Mouse (Mus musculus) spleen, embryonic (tissue): ENCODE results near the gene Utf1.

ENCODE experiments used
- CTCF ChIA-PET: fragments of 350-600 bp; sonication (Branson Sonifier 250); formaldehyde crosslinking; loops from one replicate; lab custom pipeline; 2022; lab: Charles Lee

Utf1 gene

DNA sequence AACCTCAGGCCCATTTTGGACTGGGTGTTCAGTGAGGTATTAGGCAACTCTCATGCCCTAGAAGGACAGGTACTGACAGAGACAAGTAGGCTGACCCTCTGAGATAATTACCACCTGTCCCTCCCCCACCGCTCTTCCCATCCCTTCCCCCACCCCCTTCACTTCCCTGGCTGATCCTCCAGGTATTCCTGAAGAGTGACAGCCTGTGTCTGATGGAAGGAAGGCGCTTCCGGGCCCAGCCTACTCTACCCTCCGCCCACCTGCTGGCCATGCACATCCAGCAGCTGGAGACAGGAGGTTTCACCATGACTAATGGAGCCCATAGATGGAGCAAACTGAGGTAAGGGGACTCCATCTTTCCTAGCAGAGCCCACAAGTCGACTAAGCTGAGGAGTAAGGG is 5.8 kb upstream of the Utf1 start:
- CTCF ChIA-PET, result no interaction called here

DNA sequence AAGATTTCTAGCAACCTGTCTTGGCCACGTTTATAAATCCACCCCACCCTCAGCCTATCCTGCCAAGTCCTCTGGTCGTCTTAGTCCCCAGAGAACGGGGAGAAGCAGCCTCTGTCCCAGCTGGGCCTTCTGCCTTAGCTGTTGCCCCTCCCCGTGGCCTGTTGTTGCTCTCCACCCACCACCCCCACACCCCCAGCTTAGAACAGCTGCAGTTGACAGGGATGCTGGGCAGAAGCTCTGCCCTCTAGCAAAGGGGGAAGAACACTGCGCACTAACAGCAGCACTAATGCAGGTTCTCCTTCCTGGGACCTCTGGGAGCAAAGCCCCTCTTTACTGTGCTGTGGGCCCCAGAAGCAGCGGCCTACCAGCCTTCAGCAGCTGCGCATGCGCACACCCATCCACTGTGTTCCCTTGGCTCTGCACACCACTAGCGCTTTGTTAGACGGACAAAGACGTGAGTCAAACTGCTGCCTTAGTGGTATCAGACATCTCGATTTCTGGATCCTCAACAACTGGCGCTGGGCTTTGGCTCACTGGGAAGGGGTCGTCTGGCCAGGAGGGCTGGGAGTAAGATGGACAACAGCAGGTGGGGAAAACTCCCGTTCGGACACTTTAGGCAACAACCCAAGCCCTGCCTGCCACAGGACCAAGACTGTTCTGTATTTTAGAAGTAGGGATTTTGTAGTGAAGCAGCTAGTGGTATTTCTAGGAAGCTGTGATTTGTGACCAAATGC is 2.9 kb upstream of the Utf1 start:
- CTCF ChIA-PET, result interaction anchor here (0.5 kb wide), 1 partner anchor 26 kb away, joined by 3 read pairs; no protein-coding TSS in a partner anchor

DNA sequence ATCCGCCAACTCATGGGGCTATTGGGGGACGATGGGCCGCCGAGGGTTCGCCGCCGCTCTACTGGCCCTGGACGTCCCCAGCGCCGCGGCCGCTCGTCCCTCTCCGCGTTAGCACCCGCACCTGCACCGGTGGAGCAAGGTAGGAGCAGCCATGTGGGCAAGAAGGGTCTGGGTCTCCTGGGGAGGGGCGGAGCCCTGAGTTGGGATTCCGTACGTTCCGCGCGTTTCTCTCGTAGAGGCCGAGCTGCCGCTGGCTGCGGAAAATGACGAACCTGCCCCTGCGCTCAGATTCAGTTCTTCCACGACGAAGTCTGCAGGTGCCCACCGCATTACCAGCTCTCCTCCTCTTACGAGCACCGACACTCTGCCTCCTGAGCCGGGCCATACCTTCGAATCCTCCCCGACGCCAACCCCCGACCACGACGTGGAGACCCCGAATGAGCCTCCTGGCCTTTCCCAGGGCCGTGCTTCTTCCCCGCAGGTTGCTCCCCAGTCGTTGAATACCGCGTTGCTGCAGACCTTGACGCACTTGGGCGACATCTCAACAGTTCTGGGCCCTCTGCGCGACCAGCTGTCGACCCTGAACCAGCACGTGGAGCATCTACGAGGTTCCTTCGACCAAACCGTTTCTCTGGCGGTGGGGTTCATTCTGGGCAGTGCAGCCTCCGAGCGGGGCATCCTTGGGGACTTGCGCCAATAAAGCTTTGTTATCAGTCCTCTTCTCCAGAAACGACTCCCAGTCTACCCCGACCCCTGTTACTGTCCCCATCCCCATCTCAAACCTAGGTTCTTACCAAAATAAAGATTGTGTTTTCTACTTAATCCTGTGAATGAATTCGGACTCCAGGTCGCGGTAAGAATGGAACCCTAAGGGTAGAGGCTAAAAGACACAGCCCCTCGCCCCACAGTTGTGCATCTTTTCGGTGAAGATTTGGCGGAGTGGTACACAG is 977 bp downstream of the Utf1 start:
- CTCF ChIA-PET, result no interaction called here

DNA sequence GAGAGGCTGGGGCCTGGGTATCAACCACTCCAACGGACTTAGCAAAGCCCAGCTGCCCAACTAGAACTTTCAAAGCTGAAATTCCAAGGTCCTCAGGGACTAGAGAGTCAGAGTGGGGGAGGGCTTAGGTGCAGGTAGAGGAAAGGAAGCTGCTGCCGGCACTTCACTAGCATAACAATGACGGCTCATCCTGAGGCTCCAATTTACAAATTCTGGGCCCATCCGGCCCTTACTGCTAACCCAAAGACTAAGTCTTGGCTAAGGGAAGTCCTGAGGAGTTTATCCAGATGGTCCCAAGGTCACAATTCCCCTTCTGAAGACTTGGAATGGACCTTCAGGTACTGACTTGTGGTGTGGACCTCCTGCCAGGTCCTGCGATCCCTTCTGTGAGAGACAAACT is 1.9 kb downstream of the Utf1 start:
- CTCF ChIA-PET, result interaction anchor here (0.6 kb wide), 1 partner anchor 72 kb away, joined by 3 read pairs; no protein-coding TSS in a partner anchor

DNA sequence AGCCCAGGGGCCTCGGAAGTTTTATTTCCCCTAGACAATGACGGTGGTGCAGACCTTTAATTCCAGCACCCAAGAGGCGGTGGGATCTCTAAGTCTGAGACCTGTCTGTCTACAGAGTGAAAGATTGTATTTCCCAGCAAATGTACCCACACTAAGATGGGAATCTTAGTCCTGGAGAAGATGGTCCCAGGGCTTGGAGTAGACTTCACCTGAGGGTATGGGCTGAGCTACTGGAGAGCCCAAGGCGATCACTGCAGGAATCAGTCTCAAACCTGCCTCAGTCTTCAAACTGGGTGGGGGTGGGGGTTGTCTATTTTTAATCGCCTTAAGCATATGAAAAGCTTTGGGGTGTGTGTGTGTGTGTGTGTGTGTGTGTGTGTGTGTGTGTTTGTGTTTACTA is 2.4 kb downstream of the Utf1 start:
- CTCF ChIA-PET, result interaction anchor here (0.6 kb wide), 1 partner anchor 72 kb away, joined by 3 read pairs; no protein-coding TSS in a partner anchor

DNA sequence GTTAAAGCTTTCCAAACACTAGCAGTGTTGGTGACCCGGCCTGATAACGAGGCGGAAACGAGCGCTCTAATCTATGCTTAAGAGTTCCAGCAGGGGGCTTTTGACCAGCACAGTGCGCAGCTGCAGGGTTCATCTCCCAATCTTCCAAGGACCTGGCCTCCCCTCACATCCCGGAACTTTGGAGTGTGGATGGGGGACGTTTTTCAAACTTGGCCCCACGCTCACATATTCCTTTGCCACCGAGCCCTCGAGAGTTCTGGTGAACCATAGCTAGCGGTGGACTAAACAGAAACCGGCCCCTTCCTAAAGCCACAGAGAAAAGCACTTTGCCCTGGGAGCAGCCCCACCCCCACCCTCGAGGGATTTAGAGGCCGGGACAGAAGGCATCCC is 6.3 kb downstream of the Utf1 start:
- CTCF ChIA-PET, result no interaction called here

DNA sequence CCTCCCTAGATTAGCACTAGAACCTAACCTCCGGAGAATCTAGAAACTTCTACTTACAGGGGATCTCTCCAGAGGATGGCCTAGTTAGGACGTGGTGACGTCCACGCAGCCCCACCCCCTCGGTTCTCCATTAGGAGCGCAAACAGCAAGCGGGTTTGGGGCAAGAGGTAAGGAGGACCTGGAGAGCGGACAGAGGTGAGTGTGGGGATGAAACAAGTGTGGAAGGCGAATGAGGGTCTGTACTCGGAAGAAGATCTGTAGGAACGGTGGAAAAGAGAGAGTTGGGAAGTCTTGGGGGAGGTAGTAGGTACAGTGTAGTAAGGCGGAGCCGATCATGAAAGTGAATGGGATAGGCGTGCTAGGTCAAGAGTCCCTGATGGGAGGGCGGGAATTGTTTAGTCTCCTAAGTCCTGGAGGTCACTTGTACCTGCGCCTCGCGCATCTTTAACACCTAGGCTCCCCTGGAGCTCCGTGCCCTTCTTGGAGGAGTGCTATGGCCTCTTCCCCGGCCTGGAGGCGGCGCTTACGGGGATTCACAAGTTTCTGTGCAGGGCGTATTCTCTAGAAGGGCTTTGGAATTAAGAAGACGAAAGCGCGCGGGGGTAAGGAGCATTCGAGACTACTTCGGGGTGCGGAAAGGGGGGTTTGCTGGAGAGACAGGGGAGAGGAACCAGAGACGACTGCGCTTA is 6.8 kb downstream of the Utf1 start:
- CTCF ChIA-PET, result no interaction called here

DNA sequence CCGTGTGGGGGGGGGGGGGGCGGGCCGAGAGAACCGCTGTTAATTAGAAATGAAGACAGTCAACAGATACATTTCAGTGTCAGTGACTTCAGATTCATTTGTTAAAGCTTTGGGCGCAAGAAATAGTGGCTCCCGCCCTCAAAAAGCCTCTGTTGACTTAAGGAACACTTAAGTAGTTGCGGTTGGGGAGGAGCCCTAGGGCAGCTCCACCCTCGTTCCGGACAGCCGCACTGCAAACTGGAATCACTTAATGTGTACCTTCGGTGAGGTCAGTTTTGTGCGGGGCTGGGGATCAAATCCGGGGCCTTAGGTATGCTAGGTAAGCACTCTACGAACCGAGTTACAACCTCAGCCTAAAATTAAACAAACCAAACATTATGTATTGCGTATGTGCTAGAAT is 7.5 kb downstream of the Utf1 start:
- CTCF ChIA-PET, result interaction anchor here (0.6 to 0.7 kb wide), 2 partner anchors 20 to 48 kb away, joined by 6 read pairs; no protein-coding TSS in a partner anchor

DNA sequence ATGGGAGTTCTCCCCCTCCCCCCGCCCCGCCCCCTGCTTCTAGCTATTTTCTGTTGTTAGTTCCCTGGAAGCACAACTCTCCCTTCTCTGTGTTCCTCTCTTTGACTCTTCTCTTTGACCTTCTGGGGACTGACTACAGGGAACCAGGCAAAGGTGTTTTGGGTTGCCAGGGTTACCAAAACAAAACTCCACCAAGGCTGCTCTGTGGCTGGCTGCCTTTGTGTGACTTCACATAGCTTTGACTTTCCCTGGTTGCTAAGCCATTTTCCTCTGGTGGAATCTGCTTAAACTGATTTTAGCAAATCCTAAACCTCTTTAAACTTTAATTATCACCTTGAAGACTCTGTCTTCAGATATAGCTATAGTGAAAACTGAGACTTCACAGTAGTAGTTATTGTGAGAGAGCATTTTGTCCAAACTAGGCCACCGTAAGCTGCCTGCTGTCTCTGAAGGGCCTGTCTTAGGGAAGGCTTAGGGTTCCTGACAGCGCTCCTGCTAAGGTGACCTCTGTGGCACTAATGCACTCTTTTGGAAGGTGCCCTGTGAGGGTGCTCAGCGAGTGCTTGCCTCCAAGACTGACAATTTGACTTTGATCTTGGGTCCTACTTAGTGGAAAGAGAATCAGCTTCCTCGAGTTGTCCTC is 8.5 kb downstream of the Utf1 start:
- CTCF ChIA-PET, result interaction anchor here (0.5 to 0.6 kb wide), 2 partner anchors 138 to 151 kb away, joined by 3 to 4 read pairs; no protein-coding TSS in a partner anchor

DNA sequence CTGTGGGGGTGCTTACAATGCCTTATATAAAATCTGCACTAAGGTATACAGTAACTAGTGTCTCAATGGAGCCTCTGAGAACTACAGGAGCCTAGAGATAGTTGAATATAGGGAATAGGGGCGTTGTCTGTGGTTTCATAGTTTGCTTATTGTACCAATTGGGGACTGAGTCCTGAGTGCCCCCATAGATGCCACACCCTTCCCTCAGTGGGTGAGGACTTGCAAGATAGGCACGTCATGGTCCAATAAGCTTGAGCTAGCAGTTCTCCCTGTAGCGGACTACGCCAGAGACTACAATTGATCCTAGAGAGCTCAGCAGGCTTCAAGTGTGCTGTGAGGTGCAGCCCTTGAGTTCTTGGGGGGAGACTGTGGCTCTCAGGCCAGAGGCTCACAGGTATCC is 11.9 kb downstream of the Utf1 start:
- CTCF ChIA-PET, result no interaction called here

DNA sequence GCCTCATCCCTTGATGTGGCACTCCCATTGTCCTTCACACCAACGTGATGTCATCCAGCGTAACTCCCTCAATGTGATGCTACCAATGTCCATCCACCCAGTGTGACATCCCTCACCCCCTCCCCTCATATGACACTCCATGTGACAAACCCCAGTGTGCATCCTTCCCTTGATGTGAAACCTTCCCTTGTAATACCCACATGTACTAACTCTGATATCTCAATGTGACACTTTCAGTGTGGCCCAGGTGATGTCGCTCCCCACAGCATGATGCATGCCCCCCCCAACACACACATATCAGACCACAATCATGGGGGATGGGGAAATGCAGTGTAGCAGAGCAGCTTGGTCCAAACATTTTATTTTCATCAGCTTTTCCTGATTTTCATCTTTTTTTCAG is 13.1 kb downstream of the Utf1 start:
- CTCF ChIA-PET, result no interaction called here

DNA sequence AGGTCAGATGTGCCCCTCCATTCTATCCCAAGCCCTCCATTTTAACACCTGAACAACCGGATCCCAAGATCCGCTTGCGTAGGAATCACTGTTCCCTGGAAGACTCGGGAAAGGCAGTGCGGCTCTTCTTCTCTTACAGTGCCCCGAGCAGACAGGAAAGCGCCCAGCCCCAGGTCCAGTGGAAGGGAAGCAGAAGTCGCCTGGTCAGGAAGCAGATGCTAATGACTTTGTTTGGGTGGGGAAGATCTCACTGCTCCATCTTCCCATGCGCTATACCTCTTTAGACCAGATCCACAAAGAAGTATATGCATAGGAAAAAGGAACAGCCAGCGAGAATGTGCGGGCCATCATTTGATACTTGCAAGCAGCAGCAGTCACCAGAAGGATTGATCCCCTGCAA is 13.8 kb downstream of the Utf1 start:
- CTCF ChIA-PET, result interaction anchor here (1.1 kb wide), 1 partner anchor 12 kb away, joined by 3 read pairs; no protein-coding TSS in a partner anchor

DNA sequence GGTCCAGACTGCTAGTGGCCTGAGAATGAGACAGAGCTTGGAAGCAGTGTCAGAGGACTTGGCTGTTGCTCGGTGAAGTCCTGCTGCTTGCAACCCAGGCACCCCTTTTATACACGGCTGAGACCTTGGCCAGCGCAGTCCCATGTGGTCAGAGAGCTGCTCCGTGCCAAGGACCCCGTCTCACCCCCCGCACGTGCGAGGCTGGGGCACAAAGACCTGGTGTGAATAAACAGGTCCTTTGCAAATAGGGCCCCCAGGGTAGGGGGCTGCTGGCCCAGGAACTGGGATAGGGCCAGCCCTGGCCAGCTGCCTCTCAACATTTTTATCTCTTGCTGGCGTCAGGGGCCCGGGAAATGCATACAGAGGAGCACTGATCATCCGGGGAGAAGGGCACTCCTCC is 14.4 kb downstream of the Utf1 start:
- CTCF ChIA-PET, result interaction anchor here (0.6 to 1.1 kb wide), 2 partner anchors 12 to 23 kb away, joined by 3 to 12 read pairs; no protein-coding TSS in a partner anchor

DNA sequence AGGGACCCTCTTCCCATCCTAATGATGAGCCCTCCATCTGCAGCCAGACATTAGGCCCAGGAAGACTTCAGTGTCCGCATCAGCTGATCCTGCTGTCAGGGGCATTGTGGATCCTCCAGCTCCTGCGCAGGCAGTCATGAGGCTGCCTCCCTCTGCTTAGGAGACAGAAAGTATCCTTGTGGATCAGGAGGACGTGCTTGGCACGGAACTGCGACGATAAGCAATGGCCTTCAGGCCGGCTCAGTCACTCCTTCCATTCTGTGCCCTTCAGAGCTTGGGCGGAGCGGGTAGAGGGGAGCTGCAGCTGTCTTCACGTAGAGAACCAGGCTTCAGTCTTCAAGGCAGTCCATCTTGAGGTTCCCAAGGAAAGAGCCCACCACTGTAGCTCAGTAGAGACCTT is 17.6 kb downstream of the Utf1 start:
- CTCF ChIA-PET, result no interaction called here

DNA sequence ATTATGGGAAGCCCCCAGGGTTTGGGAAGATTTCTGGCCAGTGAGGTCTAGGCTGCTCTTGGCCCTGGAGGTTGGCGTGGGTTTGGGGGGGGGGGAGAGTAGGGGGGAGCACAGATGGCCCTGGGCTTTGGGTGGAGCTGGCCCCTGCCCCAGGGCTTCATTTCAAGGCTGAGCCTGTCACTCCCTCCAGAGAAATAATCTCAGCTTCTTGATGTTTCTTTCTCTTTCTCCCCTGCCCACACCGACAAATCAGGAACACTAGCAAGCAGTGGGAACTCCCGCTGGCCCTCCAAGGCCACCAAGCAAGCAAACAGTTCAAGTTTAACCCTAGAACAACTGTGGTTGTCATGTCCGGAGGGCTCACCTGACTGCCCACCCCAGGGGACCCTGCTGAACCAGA is 20.2 kb downstream of the Utf1 start:
- CTCF ChIA-PET, result interaction anchor here (0.7 to 0.8 kb wide), 2 partner anchors 25 to 100 kb away, joined by 4 to 5 read pairs; no protein-coding TSS in a partner anchor

DNA sequence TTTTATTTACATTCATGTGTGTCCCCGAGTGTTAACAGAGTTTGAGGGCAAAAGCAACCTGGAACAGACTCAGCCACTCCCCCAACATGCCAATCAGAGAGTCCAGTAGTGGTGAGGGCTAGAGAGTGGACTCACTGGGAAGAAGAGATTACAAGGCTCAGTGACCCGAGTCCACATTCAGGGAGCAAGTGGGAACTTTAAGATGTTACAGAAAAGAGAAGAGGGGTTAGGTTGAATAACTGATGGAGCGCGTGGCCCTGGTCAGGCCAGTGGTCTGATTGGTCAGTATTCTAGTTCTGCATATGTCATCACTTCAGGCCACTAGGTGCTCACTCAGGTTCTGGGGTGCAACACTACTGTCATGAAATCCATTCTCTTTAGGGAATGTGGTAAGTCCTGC is 23.6 kb downstream of the Utf1 start:
- CTCF ChIA-PET, result interaction anchor here (1.5 kb wide), 1 partner anchor 28 kb away, joined by 4 read pairs; no protein-coding TSS in a partner anchor

DNA sequence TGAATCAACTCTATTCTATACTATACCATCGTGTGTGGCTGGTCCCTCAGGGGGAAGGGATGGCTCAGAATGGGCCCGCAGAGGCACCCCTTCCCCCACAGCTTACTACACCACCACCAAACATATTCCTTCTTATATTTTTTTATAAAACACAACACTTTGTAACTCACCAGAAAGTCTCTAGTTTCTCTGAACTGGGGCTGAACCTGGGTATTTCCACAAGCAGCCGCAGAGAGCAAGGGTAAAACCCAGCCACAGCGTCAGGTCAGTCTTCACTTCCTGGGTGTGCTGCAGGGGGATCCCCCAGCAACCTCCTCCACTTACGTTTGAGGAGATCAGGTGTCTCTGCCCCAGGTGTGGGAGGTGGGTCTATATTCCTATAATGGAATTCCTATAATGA is 24.8 kb downstream of the Utf1 start:
- CTCF ChIA-PET, result interaction anchor here (0.7 to 1.5 kb wide), 3 partner anchors 19 to 60 kb away, joined by 3 to 4 read pairs (median 4); no protein-coding TSS in a partner anchor

DNA sequence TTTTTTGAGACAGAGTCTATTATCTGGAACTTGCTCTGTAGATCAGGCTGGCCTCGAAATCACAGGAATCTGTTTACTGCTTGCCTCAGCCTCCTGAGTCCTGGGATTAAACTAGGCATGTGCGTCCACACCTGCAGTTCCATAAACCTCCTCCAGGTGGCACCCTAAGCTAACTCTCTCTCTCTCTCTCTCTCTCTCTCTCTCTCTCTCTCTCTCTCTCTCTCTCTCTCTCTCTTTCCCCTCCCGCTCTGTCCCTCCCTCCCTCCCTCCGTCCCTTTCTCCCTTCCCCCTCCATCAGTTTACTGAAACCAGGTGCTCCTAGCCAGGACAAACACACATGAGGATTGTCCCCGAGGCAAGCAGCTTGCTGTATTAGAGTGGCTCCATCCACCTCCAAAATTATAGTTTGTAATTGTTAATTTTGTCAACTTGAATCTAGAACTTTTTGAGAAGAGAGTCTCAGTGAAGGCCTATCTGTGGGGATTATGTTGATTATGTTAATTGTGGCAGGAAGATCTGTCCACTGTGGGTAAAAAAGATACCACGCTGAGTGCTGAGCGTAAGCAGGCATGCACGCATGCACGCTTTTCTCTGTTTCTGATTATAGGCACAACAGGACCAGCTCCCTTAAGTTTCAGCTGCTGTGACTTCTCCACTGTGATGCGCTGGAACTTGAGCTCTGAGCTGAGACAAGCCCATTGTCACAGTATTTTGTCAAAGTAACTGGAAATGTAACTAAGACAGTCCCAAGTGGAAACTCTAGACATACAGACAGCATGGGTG is 25.9 kb downstream of the Utf1 start:
- CTCF ChIA-PET, result interaction anchor here (0.6 to 2.2 kb wide), 8 partner anchors 10 to 220 kb away, joined by 3 to 11 read pairs (median 3); no protein-coding TSS in a partner anchor

DNA sequence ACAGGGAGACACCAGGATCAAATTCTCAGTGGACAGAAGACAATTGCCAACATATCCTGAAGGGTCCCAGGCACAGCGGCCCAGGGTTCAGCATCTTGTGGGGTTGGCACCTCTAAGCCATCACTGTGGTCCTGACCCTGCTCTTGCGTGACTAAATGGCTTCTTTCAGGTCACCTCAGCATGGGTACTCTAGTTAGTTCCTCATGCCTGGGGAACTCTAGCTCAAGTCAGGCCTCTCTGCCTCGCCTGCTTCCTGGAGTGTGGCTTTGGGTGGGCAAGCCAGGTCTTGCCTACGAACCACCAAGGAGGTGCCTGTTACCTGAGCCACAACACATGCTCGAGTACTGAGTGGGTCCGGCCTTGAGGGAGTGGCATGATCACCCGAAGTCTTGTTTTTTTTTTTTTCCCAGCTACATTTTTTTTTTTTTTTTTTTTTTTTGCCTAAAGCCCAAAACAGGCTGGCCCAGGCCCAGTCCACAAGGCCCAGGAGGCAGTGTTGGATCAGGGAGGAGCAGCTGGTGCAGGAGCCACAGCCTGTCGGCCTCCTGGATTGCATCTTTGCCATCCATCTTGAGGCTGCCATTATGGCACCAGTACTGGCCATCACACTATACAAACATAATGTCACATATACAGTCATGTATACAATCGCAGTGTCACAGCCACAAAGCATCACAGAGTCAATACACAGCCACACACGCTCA is 26.8 kb downstream of the Utf1 start:
- CTCF ChIA-PET, result interaction anchor here (0.8 to 2.2 kb wide), 3 partner anchors 10 to 25 kb away, joined by 3 to 7 read pairs (median 3); no protein-coding TSS in a partner anchor
